Mouse (Mus musculus) heart, embryonic 16.5 days (tissue): ENCODE data around the gene Ephx1. TPM values are rescaled to one million over a fixed set of nuclear protein-coding genes. Genes with fewer than 3 reads are reported as not detected.

Experiments used
- ATAC-seq: fragments of 200-750 bp; cut with Nextera tagmentation; replicated peaks from 2 replicates; pipeline ENCODE4 v1.8.0; 2017; ENCODE audit warnings: moderate number of reproducible peaks; ENCODE audit not compliant: insufficient read depth, low FRiP score; ENCODE audit errors: extremely low read depth
- H3K27ac ChIP-seq: fragments of 300-500 bp; sonication (generic); 2 replicates; pipeline ENCODE4 v1.5.1; 2014; ENCODE audit warnings: mild to moderate bottlenecking, low read length, control low read depth, moderate library complexity
- H3K27me3 ChIP-seq: fragments of 300-500 bp; sonication (generic); 2 replicates; pipeline ENCODE4 v1.6.1; 2014; ENCODE audit warnings: low read length, mixed read lengths; ENCODE audit not compliant: control insufficient read depth, insufficient read depth
- H3K36me3 ChIP-seq: fragments of 300-500 bp; sonication (generic); 2 replicates; pipeline ENCODE4 v1.6.1; 2014; ENCODE audit not compliant: control insufficient read depth, insufficient read depth
- H3K4me1 ChIP-seq: fragments of 300-500 bp; sonication (generic); 2 replicates; pipeline ENCODE4 v1.6.1; 2014; ENCODE audit warnings: low read length, mixed read lengths; ENCODE audit not compliant: control insufficient read depth, insufficient read depth
- H3K4me2 ChIP-seq: fragments of 300-500 bp; sonication (generic); 2 replicates; pipeline ENCODE4 v1.6.1; 2014; ENCODE audit warnings: low read depth, mild to moderate bottlenecking, control low read depth, low read length
- H3K4me3 ChIP-seq: fragments of 300-500 bp; sonication (generic); 2 replicates; pipeline ENCODE4 v1.5.1; 2014; ENCODE audit warnings: mild to moderate bottlenecking, control low read depth, low read length
- H3K9ac ChIP-seq: fragments of 300-500 bp; sonication (generic); 2 replicates; pipeline ENCODE4 v1.6.1; 2014; ENCODE audit warnings: low read length, control low read depth
- H3K9me3 ChIP-seq: fragments of 300-500 bp; sonication (generic); replicated peaks from 2 replicates; pipeline ENCODE4 v1.6.1; 2016; ENCODE audit warnings: low read length; ENCODE audit not compliant: control insufficient read depth
- WGBS: fragments of 180-500 bp; shearing (Covaris S2); extraction: QIAGEN DNeasy Blood & Tissue Kit; methylation state at CpG from one replicate; pipeline ENCODE4 v1.1.7; 2014; 5-methylcytosine and 5-hydroxymethylcytosine counted together
- polyA plus RNA-seq: library from polyadenylated mRNA; unstranded; fragments of >200 nt; fragmentation: Nextera tagmentation; extraction: Ambion mirVana; gene quantifications from 2 replicates; pipeline ENCODE4 v1.2.1, GENCODE M21; 2015

The Ephx1 gene
- polyA plus RNA-seq, 1 experiment from 2014 or later, result 11.3 TPM

GRCm38 (mm10) chr1:180926286-180926685, 94.4 kb downstream of the Ephx1 start:
- no peaks in the 10 kb centered on the region for H3K9me3 ChIP-seq
- no peak overlapping the region for H3K27ac ChIP-seq
- H3K36me3 ChIP-seq, result no peaks in the 10 kb centered on the region
- no peak for ATAC-seq
- WGBS, result 68% methylated on average over 4 of the region's 4 CpGs
- H3K27me3 ChIP-seq, result no peaks in the 10 kb centered on the region
- no peak overlapping the region for H3K4me3 ChIP-seq
- H3K4me1 ChIP-seq, result no peaks in the 10 kb centered on the region
- no peak overlapping the region for H3K4me2 ChIP-seq
- no peak overlapping the region for H3K9ac ChIP-seq

Other genes starting within 250 kb of the Ephx1 start
- gene H3f3a, start 207.0 kb downstream of the Ephx1 start, polyA plus RNA-seq, result 1,475 and 1,571 TPM in 2 replicates
- 22.2 and 28.6 TPM in 2 replicates for gene Sde2, start 169.8 kb downstream of the Ephx1 start, polyA plus RNA-seq
- gene Lefty2, start 127.8 kb downstream of the Ephx1 start, polyA plus RNA-seq, result 0.06 and 0.08 TPM in 2 replicates
- 55.1 and 60.6 TPM in 2 replicates for gene Pycr2, start 116.6 kb downstream of the Ephx1 start, polyA plus RNA-seq
- 1.1 and 1.5 TPM in 2 replicates for gene Lefty1, start 85.9 kb downstream of the Ephx1 start, polyA plus RNA-seq
- gene Tmem63a, start 78.6 kb downstream of the Ephx1 start, polyA plus RNA-seq, result 11.2 and 14.8 TPM in 2 replicates
- 0.12 TPM in 1 of 2 replicates, not detected in the other for gene 9130409I23Rik, start 30.3 kb upstream of the Ephx1 start, polyA plus RNA-seq
- 15.5 and 16.4 TPM in 2 replicates for gene Nvl, start 123.3 kb upstream of the Ephx1 start, polyA plus RNA-seq
- gene Cnih4, start 123.8 kb upstream of the Ephx1 start, polyA plus RNA-seq, result 149 and 164 TPM in 2 replicates
- gene Wdr26, start 191.1 kb upstream of the Ephx1 start, polyA plus RNA-seq, result 22.7 and 24.3 TPM in 2 replicates